Mouse (Mus musculus): ENCODE results near the gene Anks6. TPM values are rescaled to one million over a fixed set of nuclear protein-coding genes. Genes with fewer than 3 reads are reported as not detected.
"Not testable (repeated sequence)": the region's sequence is repeated elsewhere in the genome, so short reads cannot be mapped to it uniquely, and the experiment has no call there.

The Anks6 gene
- total RNA-seq (2021) = 10 to 100 TPM; 10.6 to 13.1 TPM
- long read RNA-seq, experiment 1, partial matches to known transcripts = 1 of 4 reads
- long read RNA-seq, experiment 1, other reads (novel, unspliced or antisense) = 2 of 4 reads
- long read RNA-seq, experiment 2, transcript Anks6-205 (16 exons, 3,438 nt) = major isoform, 7 of 20 reads
- long read RNA-seq, experiment 2, partial matches to known transcripts = 2 of 20 reads
- long read RNA-seq, experiment 2, other reads (novel, unspliced or antisense) = 10 of 20 reads

DNA sequence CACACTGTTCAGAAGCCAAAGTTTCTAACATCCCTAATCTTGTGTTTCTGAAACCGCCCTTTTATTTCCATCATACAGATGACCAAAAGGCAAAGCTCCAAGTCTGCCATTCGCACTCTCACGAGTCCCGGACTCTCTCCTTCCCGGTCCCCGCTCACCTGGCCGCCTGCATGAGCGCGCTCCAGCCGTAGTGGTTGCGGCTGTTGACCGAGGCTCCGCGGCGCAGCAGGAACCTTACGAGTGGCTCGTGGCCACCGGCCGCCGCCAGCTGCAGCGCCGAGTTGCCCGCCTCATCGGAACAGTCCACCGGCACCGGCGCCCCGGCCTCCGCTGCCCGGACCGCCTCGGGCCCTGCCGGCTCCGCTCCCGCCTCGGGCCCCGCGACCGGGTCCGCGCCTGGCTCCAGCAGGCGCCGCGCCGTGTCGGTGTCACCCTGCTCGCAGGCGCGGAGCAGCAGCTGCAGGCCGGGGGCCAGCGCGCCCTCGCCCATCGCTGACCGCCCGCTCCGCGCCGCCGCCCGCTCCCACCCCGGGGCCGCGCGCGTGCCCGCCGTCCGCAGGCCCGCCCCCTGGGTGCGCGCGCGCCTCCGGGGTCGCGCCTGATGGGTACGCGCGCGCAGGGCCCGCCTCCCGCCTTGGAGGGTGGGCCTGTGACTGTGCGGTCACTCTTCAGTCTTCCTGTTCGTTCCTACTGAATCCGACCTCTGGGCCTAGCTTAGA, at the start of gene Anks6:
Gene Anks6 (minus strand): TSS at position 637 of the 719 bp plus-strand sequence.
- DNase-seq (ENCODE audit: low spot score in 2 of 2) = peak; percentile 48 to 51

DNA sequence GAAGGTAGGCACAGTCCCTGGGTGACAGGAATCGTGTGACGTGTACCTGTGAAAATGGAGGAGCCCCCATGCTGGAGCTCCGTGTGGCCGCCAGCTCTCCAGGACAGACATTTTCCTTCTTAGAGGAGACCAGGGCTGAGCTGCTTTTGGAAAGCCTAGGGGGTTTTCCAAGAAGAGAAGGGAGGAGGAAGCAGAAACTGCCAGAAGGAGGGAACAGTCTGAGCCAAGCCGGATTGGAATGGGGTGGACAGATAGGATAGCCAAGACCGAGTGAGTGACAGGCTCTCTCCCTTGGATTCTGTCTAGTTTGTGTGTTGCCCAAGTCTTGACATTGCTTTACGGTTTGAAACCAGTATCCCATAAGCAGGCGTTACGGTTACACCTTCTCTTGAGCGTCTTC, 46.3 kb upstream of the Anks6 start:
- no peak for DNase-seq (ENCODE audit: low spot score in 2 of 2)

DNA sequence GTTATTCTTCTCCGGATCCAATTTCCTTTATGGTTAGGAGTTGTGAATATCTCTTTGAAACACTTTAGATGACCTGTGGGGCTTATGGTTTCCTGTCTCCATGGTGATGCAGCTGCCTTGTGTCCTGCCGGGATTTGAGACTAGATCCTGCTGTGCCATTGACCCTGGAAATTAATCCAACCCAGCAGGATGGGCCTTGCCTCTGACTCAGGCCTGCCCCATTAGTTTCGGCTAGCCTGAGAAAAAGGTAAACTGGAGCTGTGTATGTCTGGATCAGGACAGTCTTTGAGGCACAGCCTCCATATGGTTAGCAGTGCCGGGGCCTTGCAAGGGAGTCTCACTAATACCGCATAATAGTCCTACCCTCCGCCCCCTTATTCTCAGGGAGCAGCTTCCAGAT, 36.4 kb upstream of the Anks6 start:
- no peak for DNase-seq (ENCODE audit: low spot score in 2 of 2)

DNA sequence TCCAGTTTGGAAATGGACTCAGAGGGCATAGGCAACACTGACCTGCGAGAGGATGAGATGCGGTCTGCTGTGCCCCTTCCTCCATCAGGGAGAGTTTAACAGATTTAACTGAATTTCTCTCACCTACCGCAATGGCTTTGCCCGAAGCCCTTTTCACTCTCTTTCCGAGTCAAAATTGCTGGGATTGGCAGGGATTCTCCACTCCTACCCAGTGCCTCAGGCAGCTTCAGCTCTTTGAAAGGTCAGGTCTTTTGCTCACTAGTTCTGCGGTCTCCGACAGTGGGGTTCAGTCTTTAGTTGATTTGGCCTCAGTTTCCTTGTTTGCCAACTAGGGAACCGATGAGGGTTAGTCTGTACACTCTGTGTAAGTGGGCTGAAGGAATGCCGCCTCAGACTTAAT, 35.9 kb upstream of the Anks6 start:
- DNase-seq (ENCODE audit: low spot score in 2 of 2) = no peak

DNA sequence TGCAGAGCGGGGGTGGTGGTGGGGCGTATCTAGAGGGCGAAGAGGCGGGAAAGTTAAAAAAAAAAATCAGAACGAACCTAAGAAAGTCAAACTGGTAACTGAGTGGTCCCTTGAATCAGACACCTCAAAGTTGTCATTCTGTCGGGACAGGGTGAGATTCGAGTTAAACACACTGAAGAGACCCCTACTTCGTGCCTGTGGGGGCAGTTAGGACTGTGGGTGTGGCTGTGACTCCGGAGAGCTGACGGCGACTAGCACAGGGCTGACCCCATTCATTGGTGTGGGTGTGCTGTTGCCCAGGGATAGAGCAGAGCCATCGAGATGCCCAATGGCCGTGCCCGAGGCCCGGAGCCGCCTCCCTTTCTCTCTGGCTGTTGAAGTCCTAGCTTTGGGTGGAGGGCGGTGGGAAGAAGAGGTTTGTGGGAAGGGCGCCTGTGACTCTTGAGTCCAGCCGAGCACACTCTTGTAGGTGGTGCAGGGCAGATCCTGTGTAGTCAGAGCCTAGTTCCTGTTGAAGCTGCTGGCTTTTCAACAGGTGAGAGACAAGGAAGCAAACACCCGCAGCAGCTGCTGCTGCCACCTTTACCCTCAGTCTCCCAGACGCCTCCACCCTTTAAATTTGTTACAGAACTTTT, 35.3 kb upstream of the Anks6 start:
- DNase-seq (ENCODE audit: low spot score in 2 of 2) = no peak

DNA sequence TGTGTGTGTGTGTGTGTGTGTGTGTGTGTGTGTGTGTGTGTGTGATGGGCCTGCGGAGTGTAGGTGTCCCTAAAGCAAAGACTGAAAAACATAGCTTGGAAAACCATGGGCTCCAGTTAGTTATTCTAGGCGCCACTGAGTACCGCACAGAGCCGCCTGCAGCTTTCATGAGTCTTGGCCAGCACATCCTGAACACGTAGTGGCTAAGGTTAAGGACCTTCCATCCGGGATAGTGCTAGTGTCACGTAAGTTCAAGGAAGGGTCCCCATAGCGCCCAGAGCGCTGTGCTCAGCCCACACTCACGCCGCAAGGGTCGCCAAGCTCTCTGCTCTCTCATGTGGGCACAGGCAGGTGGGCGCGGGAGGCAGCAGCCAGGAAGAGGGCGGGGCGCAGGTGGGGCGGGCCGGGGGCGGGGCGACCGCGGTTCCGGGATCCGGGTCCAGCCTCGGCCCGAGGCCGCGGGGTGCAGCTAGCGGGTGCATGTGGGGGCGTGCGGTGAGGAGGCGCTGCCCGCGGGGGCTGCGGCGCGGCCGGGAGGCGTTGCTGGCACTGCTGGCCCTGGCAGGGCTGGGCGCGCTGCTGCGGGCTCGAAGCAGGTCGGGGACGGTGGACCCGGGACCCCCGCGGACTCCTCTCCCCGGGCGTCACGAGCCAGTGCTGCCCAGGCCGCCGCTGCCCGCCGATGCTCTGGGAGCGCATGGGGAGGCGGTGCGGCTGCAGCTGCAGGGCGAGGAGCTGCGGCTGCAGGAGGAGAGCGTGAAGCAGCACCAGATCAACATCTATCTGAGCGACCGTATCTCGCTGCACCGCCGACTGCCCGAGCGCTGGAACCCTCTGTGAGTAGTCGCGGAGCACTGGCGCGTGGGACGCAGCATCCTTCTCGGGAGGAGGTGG, 34.5 kb upstream of the Anks6 start, which contains the start of gene Galnt12:
Gene Galnt12 (plus strand): TSS at position 417 of the 894 bp plus-strand sequence.
- DNase-seq (ENCODE audit: low spot score in 2 of 2) = no peak

DNA sequence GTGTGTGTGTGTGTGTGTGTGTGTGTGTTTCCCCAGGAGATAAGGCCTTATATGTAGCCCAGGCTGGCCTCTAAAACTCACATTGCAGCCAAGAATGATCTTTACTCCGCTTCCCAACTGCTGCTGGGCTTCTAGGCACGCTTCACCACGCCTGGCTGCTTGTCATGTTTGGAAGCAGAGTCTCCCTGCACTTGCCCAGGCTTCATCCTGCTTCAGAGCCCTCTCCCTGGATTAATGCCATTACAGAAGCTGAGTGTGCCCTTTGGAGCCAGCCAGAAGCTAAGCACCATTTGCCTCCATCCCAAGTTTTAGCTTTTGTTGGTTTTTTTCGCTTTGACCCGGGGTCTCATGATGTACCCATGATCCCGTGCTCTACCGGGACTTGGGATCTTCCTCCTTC, 31.4 kb upstream of the Anks6 start:
- DNase-seq (ENCODE audit: low spot score in 2 of 2) = no peak

DNA sequence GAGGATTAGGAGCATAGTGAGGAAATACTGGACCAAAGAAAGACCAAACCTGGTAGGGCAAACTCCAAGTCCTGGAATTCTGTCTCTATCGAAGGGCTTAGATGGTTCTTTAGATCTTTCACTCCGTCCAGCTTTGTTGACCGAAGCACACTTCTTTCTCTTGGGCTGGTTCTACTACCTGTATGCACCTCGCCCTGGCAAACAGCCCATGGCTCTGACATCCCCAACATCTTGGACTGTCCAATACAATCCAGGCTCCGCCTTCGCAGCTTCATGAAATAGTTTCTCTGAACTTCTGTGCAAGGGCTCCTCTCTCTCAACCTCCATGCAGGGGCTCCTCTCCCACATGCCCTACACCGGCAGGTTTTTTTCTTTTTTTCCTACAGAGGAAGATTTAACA, 26.6 kb upstream of the Anks6 start:
- DNase-seq (ENCODE audit: low spot score in 2 of 2) = no peak

DNA sequence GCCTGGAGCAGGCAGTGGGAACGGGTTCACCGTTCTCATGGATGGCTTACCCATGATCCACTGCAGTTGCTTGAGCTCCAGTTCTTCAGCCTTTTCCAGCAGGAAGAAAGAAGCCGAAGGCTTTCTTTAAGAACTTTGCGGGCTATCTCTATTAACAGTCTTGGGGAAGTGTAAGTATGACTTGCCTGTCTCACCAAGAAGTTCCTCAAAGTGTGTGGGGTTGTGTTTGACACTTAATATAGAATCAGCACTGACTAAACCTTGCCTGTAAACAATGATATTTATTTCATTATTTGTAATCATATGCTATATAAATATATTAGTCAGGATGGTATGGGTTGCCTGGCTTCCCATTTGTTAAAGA, 23.4 kb upstream of the Anks6 start:
- no peak for DNase-seq (ENCODE audit: low spot score in 2 of 2)

DNA sequence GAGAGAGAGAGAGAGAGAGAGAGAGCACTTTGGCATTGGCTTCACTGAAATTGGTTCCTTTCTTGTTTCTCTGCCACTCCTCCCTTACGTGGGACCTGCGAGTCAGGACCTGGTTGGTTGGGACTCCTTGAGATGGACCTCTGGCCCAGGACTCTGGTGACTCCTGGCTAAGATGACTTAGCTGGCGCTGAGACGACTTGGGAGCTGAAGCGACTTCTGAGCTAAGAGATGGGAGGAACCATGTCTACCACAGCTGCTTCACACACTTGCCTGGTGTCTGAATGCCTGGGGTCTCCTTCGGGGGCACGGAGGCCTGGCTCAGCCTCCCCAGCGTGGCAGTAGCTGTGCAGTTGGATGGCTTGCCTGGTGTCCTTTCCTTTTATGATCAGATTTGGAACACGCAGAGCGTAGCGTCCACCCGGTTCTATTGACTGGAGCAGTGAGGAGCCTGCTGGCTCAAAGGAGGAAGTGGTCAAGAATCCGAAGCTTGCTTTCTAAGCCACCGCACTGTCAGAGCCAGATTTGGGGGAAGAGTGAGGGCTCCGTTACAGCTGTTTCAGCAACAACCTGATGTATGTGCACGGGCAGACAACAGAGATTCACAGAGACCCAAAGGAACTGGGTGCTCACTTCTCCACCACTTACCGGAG, 22.9 kb upstream of the Anks6 start:
- no peak for DNase-seq (ENCODE audit: low spot score in 2 of 2)

DNA sequence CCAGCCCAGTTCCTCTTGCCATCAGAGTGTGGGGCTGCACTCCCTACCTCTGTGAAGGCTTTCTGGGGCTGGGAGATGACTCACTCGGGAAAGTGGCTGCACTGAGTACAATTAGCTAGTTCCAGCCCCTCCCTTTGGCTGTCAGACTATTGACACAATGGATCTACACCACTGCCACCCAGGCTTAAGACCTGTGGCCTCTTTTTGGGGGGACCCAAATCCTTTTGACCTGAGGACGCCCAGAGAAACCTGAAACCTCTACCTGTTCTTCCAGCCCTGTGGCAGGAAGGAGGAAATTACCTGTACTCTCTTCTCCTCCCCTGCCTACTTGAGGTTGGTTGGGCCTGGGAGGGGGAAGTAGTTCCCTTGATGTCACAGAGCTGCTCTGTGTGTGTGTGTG, 17.8 kb upstream of the Anks6 start:
- no peak for DNase-seq (ENCODE audit: low spot score in 2 of 2)

DNA sequence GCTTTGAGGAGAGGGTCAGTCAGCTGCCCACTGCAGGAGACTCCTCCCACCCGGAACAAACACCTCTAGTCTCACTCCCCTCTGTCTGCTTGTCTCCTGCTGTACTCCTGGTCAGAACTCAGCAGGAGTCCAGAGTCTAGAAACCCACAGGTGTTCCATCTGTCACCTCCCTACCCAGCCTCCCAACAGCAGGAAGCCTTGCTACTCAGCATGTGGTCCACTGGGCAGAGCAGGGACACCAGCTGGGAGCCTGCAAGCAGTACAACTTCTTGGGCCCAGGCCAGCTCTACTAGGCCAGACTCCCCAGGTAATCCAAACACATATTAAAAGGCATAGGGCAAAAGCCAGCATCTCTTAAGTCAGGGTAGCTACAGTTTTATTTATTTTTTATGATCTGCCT, 3.7 kb upstream of the Anks6 start:
- DNase-seq (ENCODE audit: low spot score in 2 of 2) = no peak

DNA sequence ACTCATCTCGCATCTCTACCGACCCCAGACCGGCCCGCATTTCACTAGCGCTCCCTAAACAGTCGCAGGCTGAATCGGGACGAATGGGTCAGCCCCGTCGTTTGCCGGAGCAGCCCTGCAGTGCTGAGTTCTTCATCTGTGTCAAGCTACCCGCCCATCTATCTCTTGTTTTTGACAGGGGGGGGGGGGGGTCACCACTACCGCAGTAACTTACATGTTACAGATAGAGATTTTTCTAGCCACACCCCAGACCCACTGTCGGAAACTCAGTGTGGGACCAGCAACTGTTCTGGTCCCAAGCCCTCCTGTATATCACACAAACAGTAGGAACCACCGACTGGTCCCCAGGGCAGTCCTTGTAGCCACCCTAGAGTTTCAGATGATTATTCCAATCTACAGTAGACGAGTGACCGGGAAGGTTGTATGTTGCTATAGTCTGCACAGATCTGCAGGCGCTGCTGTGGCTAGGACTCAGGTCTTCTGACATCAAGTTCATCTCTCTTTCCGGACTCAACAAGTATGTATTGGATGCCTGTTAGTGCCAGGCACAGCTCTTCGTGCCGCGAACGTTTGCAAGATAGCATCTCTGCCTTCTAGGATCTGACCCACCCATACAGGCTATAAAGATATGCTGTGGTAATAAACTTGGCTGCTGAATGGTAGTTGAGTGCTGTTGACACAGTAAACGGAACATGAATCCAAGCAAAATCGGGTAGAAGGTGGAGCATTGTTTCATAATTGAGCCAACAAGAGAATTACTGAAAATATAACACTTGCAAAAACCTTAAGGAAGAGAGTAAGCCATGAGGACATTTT, 491 bp upstream of the Anks6 start:
- DNase-seq (ENCODE audit: low spot score in 2 of 2) = no peak

DNA sequence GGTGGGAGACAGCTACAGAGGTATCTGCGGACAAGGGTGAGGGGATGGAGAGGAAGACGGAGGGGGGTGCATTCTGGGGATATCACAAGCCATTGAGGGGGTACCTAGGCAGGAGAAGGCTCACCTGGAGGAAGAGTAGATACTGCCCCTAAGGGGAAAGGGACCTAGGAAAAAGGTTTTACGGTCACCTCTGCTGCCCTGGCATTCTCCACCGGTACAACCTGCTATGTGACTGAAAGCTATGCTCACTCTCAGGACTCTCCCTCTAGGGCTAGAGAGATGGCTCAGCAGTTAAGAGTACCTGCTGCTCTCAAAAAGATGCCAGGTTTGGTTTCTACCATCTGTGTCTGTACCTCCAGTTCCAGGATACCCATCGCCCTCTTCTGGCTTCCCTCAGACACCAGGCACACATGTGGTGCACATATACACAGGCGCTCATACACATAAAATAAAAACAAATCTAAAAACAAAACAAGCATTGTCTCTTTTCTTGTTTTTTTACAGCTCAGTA, 1.6 kb downstream of the Anks6 start:
- no peak for DNase-seq (ENCODE audit: low spot score in 2 of 2)

DNA sequence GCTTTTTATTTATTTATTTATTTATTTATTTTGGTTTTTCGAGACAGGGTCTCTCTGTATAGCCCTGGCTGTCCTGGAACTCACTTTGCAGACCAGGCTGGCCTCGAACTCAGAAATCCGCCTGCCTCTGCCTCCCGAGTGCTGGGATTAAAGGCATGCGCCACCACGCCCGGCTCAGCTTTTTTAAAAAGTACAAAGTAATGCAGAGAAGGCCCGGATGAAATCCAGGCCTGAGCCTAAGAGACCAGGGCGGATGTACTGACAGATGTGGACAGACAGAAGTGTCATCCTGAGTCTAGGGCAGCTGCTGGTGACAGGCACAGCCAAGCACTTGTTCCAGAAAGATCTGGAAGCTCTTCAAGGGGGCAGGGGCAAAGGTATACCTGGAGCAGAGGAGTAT, 2.1 kb downstream of the Anks6 start:
- not testable (repeated sequence) for DNase-seq (ENCODE audit: low spot score in 2 of 2)

DNA sequence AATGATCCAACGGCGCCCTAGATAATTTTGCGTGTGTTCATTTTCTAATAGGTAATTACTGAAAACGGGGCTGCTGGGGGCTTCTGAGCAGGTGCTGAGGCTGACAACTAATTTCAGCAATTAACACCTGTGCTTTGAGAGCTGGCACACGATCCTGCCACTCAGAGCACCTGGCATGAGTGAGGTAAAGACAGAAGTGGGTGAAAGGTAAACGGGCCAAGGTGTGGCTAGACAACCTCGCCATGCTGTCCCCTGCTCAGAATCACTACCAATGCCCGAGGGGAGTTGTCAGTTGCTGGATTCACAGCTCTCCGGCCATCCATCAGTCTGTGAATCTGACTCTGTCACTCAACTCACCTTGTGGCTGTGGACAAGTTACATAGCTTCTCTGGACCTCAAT, 5.3 kb downstream of the Anks6 start:
- no peak for DNase-seq (ENCODE audit: low spot score in 2 of 2)

DNA sequence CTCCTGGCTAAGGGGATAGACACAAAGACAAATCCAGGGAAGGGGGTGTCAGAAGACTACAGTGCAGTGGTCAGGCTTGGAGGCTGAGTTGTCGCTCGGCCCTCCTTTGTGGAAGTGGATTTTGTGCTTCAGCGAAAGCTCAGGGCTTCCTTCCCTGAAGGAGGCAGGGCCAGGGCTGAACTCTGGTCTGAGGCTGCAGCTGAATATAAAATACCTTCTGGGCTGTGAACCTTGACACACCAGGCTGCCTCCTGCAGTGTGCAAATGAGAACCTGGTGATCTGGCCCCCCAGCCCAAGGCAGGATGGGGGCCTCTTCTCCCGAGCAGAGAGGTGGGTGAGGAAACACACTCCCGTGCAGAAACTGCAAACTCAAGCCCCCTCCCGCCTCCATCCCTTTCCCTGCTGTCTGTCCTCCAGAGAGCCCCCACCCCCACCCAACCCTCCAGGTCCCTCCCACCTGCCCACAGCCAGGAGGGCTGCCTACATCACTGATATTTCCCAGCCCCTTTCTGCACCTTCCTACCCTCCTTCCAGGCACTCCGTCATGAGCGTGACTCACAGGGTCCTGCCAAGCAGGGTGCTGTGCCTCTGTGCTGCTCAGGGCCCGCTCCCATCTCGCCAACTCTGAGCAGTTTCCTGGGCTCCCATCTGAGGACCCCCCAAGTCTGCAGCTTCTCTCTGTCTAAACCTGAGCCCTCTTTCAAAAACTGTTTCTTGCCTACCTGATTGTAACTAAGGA, 6.4 kb downstream of the Anks6 start:
- DNase-seq (ENCODE audit: low spot score in 2 of 2) = no peak

DNA sequence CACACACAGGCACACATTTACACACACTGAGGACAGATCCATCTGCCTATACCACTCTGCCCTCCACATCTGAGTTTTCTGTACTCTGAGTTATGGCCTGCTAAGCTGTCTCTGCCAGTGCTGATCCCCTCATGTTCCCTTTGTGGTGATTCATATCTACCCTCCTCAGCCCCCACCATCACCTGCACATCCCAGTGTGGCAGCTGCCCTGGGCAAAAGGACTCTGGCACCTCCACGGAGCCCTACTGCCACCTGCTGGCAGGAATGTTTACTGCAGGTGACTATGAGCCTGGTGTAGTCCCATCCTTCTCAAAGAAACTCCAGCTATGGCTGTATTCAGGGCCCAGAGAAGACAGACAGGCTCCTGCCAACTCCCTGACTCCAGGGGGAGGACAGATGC, 7.1 kb downstream of the Anks6 start:
- peak; percentile 71 to 81 for DNase-seq (ENCODE audit: low spot score in 2 of 2)

DNA sequence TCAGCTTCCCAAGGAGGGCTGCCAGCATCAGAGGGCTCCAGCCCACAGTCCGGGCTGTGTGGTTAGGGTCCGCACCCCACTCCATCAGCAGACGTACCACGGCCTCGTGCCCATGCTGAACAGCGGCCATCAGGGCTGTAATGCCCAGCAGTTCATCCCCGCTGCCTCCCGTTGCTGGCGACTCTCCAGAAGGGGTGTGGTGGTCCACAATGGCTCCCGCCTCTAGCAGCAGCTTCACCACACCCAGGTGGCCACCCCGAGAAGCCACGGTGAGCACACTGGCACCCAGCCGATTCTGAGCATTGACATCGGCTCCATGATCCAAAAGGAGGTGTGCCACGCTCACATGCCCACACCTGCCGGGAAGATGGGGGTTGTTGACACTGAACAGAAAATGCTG, 8.0 kb downstream of the Anks6 start:
- no peak for DNase-seq (ENCODE audit: low spot score in 2 of 2)

Measured in adrenal gland, postnatal 4 days (tissue).